Mouse (Mus musculus) frontal cortex, adult (tissue): ENCODE measurements at regions not wholly inside any gene's neighbourhood (a gene's known extent, or its start where the extent isn't known, plus 50 kb on each side); places are given as distances from the start of the nearest gene placed in this dataset.
A peak's percentile ranks its signal among the peaks of the same experiment; 100 is the strongest.

Experiments used
- ATAC-seq: cut with Nextera tagmentation; 2 replicates; pipeline ENCODE4 v1.9.2; 2017; ENCODE audit warnings: mild to moderate bottlenecking, moderate library complexity, mixed read lengths; ENCODE audit not compliant: low TSS enrichment

DNA sequence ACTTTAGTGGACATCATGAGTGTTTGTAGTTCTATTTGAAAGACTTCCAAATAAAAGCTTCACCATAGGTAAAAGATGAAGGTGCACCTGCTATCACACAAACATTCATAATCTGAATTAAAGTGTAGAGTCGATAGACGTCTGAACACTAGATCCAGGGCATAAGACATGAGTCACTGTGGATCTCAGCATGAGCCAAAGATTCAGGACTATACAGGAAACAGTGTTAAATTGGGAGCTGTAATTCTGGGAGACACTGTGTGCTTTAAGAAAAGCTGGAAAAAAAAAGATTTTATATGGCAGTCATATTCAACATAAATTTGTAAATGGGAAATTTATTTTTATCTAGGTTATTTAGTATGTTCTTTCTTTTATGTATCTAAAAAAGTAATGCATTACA lies 160.5 kb downstream of the Pdha2 start:
- peak; percentile 100 for ATAC-seq

DNA sequence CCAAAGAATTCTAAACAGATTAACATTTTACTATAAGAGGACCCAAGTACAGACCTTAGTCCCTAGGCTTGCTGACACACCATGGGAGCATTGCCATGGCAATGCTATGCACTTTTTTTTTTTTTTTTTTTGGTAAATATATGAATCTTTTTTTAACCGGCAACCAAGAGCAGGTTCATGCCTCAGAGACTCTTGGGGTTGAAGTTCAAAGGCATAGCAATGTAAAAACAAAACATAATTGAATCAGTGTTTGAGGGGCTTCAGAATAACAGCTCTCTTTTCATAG lies 197.9 kb downstream of the Pdha2 start:
- ATAC-seq: no peak

DNA sequence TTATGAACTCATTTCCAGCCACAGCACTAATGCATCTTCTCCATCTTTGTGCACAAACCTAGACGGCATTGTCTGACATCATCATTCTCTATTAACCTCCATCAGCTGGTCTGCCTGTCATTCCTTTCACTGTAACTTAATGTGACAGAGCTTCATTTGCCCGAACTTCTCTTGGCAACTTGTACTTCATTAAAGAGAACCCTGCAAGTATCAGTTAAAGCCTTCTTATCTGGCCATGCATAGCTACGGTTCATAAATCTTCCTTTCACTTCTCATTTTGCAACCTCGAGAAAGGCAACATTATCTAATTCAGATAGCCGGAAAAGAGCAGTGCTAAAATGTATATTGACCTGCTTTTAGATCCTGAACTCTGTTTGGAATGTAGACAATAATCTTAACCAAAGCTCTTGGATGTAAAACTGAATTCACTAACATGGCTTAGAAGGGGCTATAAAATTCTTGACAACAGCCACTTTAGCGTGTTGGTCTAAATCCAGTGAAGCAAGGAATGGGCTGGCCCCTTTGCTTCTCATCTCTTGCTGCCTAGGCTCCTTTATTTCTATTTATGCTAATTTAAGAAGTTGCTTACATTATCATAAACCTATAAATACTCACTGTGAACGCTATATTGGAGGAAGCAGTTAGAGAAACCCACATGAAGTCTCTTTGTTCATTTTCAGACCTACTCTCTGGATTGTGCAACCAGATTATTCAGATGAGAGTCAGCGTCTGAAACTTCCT lies 198.5 kb downstream of the Pdha2 start:
- peak; percentile 72 for ATAC-seq

DNA sequence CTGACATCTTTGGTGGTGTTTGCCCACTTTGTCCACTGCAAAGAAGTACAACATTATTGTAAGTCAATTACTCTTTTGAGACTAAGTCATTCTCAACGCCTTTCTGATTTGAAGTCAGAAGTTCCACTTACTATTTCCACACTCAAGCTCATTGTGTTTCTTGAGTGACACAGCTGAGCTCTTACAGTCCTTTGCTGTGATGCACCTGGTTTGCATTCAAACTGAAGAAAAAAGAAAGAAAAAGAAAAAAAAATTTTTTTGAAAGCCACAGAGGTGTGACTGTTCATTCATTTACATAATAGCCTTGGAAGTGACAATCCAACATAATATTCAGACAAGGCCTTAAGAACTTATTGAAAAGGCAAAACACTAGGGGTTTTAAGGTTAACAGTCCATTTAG lies 199.2 kb downstream of the Pdha2 start:
- no peak for ATAC-seq

DNA sequence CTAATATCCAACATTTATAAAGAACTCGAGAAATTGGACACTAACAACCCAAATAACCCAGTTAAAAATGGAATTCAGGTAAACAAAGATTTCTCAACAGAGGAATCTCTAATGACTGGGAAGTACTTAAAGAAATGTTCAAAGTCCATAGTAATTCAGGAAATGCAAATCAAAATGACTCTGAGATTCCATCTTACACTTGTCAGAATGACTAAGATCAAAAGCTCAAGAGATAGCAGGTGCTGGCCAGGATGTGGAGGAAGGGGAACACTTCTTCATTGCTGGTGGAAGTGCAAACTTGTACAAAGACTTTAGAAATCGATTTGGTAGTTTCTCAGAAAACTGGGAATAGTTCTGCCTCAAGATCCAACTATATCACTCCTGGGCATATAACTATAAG lies 203.4 kb downstream of the Pdha2 start:
- no peak for ATAC-seq

DNA sequence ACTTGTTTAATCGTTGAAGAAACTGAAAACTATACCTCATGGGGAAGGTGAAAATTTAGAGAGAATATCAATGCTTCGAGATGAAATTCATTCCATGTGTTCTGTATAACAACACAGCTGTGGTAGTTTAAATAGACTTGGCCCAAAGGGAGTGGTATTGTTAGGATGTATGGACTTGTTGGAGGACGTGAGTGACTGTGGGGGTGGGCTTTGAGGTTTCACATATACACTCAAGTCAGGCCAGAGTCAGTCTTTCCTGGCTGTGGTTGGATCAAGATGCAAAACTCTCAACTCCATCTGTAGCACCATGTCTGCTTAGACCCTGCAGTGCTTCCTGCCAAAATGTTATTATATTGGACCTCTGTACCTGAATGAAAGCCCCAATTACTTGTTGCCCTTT lies 206.3 kb downstream of the Pdha2 start:
- no peak for ATAC-seq

DNA sequence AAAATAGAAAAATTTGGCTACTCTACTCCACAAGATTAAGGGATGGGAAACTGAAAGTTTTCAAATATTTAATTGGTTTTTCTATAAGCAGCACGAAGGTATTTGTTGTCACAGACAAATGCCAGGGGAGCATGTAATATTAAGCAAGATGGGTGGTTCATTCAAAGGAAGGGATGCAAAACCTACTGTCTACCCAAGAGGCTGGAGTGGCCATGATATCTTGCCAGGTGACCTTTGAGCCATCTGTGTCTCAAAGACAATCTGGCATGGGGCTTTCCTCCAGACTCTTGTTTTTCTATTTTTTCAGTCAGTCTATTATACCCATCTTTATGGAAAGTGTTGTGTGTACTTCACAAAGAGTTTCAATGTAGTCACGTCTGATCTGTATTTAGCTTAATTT lies 208.6 kb downstream of the Pdha2 start:
- ATAC-seq: no peak

DNA sequence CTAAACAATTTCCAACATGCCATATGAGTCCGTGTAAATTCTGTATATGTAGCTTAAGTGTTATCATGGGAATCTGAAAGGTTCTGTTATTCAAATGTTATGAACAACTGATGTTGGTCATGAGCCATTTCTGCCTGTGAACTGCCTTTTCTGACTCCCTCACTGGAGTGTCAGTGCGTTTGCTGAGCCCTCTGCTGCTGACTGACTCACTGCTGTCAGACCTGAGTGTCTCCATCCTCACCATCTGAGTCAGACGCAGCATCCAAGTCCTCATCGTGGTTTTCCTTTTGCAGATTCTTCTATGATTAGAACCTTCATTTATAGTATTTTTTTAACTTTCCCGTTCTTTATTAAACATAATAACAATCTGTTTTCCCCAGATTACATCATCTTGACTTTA lies 223.9 kb downstream of the Pdha2 start:
- ATAC-seq: peak; percentile 74; the same call in 1 of the 2 replicates

DNA sequence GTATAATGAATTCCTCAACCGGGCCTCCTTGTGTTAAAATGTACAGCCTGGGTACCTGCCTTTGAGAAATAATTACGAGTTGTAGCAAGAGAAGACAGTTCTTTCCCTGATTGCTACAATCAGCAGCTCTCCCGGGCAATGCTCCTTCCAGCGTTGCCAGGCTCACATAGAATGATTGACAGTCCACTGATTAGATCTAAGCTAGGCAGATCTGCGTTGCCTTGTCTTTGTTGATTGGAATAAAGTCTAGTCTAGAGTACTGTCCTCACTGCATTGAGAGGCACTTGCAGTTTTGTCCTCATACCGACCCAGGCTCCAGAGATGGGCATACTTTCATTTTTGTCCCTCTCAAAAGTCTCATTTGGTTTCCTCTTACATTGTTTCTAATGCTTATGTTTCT lies 238.6 kb downstream of the Pdha2 start:
- ATAC-seq: peak; percentile 31; the same call in 1 of the 2 replicates

DNA sequence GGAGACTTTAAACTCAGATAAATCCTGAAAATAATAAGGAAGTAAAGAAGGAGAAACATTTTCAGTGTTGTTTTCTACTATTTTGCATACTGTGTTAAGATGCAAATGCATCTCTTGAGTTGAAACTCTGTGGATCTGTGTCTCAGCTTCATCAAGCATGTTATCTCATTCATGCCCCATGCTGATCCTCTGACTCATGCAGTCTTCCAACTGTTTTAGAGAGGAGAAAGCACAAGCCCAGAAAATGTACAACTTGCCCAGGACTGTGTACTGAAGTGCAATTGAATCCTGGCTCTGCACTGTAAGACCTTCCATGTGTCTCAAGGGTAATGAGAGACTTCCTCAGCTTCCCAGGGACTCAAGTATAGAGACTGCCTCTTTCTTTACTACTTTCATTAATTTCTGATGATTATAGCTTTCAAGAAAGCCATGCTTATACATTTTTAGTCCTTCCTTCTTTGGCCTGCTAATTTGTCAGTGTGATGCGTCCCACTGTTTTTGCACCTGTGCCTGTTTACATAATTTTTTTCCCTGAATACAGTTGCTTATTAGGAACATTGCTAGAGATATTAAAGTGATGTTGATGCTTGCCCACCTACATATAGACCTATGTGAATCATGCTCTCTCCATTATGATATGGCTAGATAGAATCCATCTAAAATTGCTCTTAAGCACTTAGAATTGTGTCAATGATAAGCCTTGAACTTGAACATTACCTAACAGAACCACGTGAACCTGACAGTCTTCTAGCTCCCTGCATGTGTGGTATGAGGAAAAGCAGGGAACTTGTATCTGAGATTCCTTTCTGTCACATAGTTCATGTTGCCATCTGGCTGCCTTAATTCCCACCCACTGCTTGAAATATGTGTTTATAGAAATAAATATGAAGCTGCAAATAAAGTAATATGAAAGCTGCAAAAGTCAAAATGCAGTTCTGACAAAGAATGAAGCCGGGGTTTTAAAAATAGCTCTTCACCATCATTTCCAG lies 242.0 kb downstream of the Pdha2 start:
- ATAC-seq: no peak

DNA sequence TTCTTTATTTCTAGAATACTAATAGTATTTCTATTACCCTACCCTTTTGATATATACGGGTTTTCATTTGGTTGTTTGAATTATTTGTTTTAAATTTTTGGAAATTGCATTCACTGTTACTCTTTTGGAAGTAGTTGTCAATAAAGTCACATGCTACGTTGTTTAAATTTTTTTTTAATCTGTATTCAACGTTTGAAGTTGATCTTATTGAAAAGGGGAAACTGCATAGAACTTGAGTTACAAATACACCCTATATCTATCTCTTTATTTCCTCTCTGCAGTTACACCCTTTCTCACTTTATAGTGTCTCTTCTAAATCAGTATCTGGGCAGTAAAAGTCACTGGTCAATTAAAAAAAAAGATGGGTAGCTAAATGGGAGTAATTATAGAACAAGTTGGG lies 243.6 kb downstream of the Pdha2 start:
- ATAC-seq: no peak

DNA sequence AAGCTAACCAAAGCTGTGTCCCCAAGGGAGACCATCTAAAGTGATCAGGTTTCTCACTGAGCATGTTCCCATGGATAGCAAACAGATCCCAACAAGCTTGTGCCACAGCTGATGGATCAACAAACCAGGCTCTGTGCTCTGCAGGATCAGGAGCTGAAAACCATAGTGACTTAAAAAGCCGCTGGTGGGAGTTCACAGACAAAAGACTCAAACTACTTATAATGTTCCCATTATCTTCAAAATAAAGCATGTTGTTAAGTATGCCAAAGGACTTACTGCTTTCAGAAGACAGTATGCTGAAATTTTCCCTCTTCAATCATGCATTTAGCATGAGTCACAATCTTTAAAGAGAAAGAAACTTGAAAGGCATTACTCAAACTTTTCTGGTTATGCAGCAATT lies 254.5 kb downstream of the Pdha2 start:
- no peak for ATAC-seq

DNA sequence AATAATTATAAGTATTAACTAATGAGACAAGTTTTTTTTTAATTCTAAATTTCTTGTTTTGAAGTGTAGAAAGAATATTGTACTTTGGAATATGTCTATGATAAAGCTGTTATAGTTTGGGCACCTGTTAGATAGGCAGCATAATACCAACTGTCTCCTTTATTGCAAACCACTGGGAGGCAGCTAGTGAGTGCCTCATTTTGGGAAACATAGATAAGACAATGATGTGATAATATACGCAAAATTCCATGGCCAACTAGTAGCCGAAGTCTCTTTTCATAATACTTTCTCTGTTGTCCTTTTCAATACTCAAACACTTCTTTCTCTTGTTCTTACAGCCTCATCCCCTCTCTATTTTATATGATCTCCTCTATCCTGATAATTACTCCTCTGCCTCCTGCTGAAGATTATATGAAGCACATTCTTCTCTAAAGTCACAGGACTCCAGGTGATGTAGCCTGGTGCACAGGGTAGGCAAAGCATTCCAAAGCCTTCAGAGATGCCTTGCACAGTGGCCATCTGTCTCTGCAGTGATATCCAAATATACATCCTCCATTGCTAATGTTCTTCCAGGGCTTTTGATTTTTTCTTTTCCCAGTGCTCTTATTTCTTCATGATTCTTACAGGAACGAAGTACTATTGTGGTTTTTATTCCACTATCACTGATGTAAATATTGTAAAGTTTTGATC lies 259.9 kb downstream of the Pdha2 start:
- ATAC-seq: no peak

DNA sequence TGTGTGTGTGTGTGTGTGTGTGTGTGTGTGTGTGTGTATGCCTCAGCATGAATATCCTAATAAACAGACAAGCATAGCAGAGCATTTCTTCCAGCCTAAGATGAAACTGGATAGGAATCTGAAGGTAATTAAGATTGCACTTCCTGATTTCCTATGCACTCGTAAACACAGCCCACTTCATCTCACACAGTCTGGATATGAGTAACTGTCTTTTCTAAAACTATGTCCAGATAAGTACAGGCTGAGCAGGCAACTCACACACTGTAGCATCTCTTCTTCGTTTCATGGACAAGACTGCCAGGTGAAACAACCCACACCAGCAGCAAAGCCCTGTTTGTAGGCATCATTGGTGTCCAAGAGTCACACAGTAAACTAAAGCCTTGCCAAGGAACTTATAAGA lies 261.1 kb downstream of the Pdha2 start:
- peak; percentile 69; the same call in 1 of the 2 replicates for ATAC-seq

DNA sequence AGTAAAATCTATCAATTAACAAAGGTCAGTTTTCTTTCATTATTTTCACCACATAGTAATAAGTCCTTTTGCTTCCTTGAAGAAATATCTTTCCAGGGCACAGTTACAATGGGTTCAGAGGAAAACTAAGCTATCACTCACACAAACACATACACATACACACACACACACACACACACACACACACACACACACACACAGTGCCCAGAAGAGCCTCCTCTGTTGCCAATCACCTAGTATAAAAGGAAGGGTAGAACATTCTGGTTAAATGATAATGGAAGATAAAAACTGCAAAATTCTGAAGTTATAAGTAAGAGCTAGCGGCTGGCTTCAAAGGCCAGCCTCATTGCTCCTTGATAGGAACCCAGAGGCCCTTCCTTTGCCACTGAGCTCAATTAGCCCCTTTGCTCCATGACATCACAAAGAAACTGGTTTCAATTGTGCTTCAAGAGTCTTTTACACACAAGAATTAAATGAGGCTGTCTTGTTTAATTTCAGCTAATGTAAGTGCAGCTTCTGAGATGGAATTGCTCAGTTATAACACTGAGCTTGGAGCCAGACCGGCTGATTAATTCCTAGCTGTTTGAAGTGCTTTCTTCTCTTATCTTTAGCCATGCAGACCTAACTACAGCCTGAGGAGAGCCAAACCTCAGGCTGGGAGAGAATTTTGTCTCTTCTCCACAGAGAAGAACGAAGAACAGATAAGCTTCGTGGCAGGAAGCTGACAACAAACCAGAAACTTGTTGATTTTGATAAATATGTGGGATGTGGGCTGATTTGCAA lies 262.1 kb downstream of the Pdha2 start:
- no peak for ATAC-seq

DNA sequence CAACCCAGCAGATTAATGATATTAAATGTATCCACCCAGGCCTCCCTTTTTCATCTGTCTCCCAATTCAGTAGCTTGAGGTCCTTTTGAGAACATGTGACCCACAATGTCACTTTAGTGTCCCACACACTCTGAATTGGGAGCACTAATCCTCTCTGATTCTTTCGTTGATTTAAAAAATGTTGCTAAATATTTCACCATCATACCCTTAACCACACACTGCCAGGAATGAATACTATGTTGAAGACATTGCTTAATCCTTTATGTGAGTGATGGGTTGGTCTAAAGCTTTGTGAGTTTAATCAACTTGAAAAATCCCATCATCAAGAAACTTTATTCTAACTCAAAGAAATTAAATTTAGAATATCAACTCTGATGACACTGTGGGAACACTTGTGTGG lies 269.7 kb downstream of the Pdha2 start:
- no peak for ATAC-seq

DNA sequence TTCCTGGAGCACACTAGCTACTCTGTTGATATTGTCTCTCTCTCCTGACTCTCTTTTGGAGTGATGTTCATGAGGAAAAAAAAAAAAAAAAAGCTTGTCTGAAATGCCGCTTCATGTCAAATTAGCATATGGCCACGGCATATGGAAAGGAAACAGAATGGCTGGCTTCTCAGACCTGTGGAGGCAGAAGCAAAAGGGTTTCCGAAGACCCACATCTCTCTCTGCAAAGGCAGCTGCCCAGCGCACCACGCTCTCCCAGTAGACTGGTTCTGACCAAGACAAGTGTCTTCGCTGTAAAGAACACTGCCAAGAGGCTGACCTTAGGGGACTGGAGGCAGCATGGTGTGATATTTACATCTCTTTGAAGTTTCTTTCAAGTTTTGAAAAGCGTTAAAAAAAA lies 270.3 kb downstream of the Pdha2 start:
- ATAC-seq: no peak

DNA sequence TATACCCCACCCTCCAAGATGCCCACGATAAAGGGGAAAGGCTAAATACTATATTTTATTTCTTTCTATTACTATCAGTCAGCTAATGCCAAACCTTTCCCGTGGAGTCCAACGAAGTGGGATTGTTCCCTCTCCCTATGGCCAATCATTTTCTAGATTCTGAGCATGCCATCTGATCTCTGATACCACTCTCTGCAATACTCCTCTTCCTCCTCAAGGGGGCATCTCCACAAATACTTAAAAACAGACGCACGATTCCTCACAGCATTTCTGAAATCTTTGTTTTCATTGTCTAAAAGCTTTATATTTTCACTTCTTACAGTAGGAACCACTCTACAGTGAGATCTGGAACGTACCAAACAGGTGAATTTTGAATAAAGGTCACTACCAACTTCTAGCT lies 270.8 kb downstream of the Pdha2 start:
- ATAC-seq: no peak

DNA sequence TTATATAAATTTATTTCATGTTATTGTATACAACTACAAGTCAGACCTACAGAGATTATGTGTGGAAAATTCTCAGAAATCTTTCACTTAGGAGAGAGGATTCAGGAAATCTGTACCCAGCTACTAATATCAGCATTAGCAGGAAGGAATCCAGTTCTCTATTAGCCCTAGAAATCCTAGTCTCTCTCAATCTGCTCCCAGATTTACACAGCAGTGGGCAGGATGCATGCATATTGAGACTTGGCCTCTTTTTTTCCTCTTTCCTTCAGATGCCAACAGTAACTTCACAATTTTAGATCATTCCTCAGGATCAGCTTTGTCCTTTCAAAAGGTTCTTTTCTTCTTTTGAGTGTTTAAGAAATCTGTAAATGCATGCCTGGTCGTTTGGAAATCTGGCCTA lies 279.0 kb downstream of the Pdha2 start:
- ATAC-seq: no peak

DNA sequence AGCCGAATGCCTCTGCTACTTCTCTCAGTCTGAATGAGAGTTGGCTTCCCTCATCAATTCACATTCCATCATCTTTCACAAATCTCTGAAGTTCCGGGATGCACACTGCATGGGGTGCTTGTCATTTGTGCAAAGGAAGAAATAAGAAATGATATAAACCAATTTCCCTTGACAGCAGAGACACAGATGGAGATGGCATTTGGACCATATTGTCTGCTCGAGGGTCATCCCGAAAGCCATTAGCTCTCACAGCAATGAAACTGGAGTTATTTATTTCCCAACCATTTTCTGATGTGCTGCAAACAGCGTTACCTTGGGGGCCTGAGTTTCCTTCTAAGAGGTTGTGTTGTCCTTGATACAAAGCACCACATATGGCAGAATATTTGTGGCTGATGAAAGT lies 285.5 kb downstream of the Pdha2 start:
- ATAC-seq: no peak

DNA sequence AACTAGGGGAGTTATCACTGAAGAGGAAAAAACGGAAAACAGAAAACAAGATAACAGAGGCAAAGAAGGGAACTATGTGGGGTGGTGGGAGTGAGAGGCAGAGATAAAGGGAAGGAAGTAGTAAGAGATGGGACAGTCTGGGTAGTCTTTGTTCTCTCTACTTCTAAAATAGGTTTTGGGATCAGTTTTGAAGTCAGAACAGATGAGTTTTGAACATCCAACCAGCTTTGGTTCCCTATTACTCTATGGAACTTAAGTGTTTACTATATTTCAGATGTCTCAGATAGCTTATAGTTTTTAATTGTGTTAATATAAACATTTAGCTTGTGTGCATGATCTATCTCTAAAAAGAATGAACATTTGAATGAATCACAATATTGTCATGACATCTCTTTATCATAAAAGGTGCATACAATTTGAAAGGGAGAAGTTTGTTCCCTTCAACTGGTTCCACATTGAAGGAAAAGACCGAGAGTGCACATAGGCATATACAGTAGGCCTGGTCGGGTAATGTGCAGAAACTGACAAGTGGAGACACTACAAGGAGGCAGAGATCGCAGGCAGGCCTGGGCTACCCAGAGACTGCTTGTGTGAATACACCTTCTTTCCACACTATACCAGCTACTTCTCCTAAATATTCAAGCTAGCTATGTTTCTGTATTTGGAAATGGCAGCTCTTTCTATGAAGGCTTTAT lies 335.8 kb downstream of the Pdha2 start:
- no peak for ATAC-seq
